Mouse (Mus musculus): ENCODE results near the gene Kiss1. TPM values are rescaled to one million over a fixed set of nuclear protein-coding genes. Genes with fewer than 3 reads are reported as not detected.

Kiss1 gene
- polyA plus RNA-seq, 1 experiment from 2014 or later: not detected

GRCm38 (mm10) chr1:133353371-133353809 is 31.7 kb downstream of the Kiss1 start:
- H3K36me3 ChIP-seq (replicated peaks; ENCODE audit: control insufficient read depth, insufficient read depth, low read depth, low read length): no peaks in the 10 kb centered on the region
- H3K27me3 ChIP-seq (ENCODE audit: control insufficient read depth, insufficient read depth, low read length): no peaks in the 10 kb centered on the region
- no peak overlapping the region for H3K4me2 ChIP-seq (ENCODE audit: low read depth, low read length)
- no peaks in the 10 kb centered on the region; the same call in 1 of the 2 replicates for H3K4me1 ChIP-seq (ENCODE audit: control insufficient read depth, insufficient read depth, low read length)
- ATAC-seq (replicated peaks; ENCODE audit: insufficient number of reproducible peaks, low FRiP score, low TSS enrichment, low read depth) (no peak), DNase-seq (ENCODE audit: low spot score) (peak; percentile 70)
- H3K9me3 ChIP-seq (replicated peaks; ENCODE audit: control insufficient read depth, low read length): no peaks in the 10 kb centered on the region
- WGBS: 55% methylated on average over 12 of the region's 12 CpGs
- H3K9ac ChIP-seq (replicated peaks; ENCODE audit: low read length): no peak overlapping the region
- no peak overlapping the region for H3K27ac ChIP-seq (replicated peaks; ENCODE audit: low read depth, low read length)
- H3K4me3 ChIP-seq (ENCODE audit: low read depth, low read length): no peak overlapping the region

GRCm38 (mm10) chr1:133355469-133355868 is 33.8 kb downstream of the Kiss1 start:
- Histone ChIP-seq H3K4me1 (ENCODE audit: control insufficient read depth, insufficient read depth, low read length) (no peaks in the 10 kb centered on the region; the same call in 1 of the 2 replicates), H3K4me3 (ENCODE audit: low read depth, low read length) (no peak overlapping the region), H3K27ac (replicated peaks; ENCODE audit: low read depth, low read length) (no peak overlapping the region), H3K9ac (replicated peaks; ENCODE audit: low read length) (no peak overlapping the region; the same call in 1 of the 2 replicates), H3K36me3 (replicated peaks; ENCODE audit: control insufficient read depth, insufficient read depth, low read depth, low read length) (no peaks in the 10 kb centered on the region), H3K9me3 (replicated peaks; ENCODE audit: control insufficient read depth, low read length) (no peaks in the 10 kb centered on the region), H3K4me2 (ENCODE audit: low read depth, low read length) (no peak overlapping the region), H3K27me3 (ENCODE audit: control insufficient read depth, insufficient read depth, low read length) (no peaks in the 10 kb centered on the region)
- ATAC-seq (replicated peaks; ENCODE audit: insufficient number of reproducible peaks, low FRiP score, low TSS enrichment, low read depth) (no peak), DNase-seq (ENCODE audit: low spot score) (no peak)
- 39% methylated on average over 5 of the region's 5 CpGs for WGBS

- Histone ChIP-seq H3K27me3 (ENCODE audit: control insufficient read depth, insufficient read depth, low read length) (no peaks in the 10 kb centered on the region), H3K27ac (replicated peaks; ENCODE audit: low read depth, low read length) (no peak overlapping the region), H3K36me3 (replicated peaks; ENCODE audit: control insufficient read depth, insufficient read depth, low read depth, low read length) (no peaks in the 10 kb centered on the region), H3K9me3 (replicated peaks; ENCODE audit: control insufficient read depth, low read length) (no peaks in the 10 kb centered on the region), H3K4me1 (ENCODE audit: control insufficient read depth, insufficient read depth, low read length) (no peaks in the 10 kb centered on the region; the same call in 1 of the 2 replicates), H3K4me2 (ENCODE audit: low read depth, low read length) (no peak overlapping the region), H3K4me3 (ENCODE audit: low read depth, low read length) (no peak overlapping the region), H3K9ac (replicated peaks; ENCODE audit: low read length) (no peak overlapping the region)
- no peak for DNase-seq (ENCODE audit: low spot score)
- no peak for ATAC-seq (replicated peaks; ENCODE audit: insufficient number of reproducible peaks, low FRiP score, low TSS enrichment, low read depth)
- 54% methylated on average over 15 of the region's 15 CpGs for WGBS
Measured at GRCm38 (mm10) chr1:133355912-133356311, 34.2 kb downstream of the Kiss1 start.

- Histone ChIP-seq H3K4me2 (ENCODE audit: low read depth, low read length) (no peak overlapping the region), H3K4me3 (ENCODE audit: low read depth, low read length) (no peak overlapping the region), H3K9me3 (replicated peaks; ENCODE audit: control insufficient read depth, low read length) (no peaks in the 10 kb centered on the region), H3K27me3 (ENCODE audit: control insufficient read depth, insufficient read depth, low read length) (no peaks in the 10 kb centered on the region), H3K9ac (replicated peaks; ENCODE audit: low read length) (no peak overlapping the region), H3K4me1 (ENCODE audit: control insufficient read depth, insufficient read depth, low read length) (no peaks in the 10 kb centered on the region; the same call in 1 of the 2 replicates), H3K27ac (replicated peaks; ENCODE audit: low read depth, low read length) (no peak overlapping the region), H3K36me3 (replicated peaks; ENCODE audit: control insufficient read depth, insufficient read depth, low read depth, low read length) (no peaks in the 10 kb centered on the region)
- ATAC-seq (replicated peaks; ENCODE audit: insufficient number of reproducible peaks, low FRiP score, low TSS enrichment, low read depth) (no peak), DNase-seq (ENCODE audit: low spot score) (no peak)
- 52% methylated on average over 8 of the region's 8 CpGs for WGBS
Measured at GRCm38 (mm10) chr1:133356330-133356729, 34.7 kb downstream of the Kiss1 start.

GRCm38 (mm10) chr1:133361006-133361405 is 39.3 kb downstream of the Kiss1 start:
- no peaks in the 10 kb centered on the region; the same call in 1 of the 2 replicates for H3K4me1 ChIP-seq (ENCODE audit: control insufficient read depth, insufficient read depth, low read length)
- no peak overlapping the region for H3K27ac ChIP-seq (replicated peaks; ENCODE audit: low read depth, low read length)
- no peak overlapping the region for H3K4me3 ChIP-seq (ENCODE audit: low read depth, low read length)
- no peaks in the 10 kb centered on the region for H3K9me3 ChIP-seq (replicated peaks; ENCODE audit: control insufficient read depth, low read length)
- WGBS: 88% methylated on average over 6 of the region's 6 CpGs
- peaks cover 21% of the 10 kb centered on the region for H3K27me3 ChIP-seq (ENCODE audit: control insufficient read depth, insufficient read depth, low read length)
- ATAC-seq (replicated peaks; ENCODE audit: insufficient number of reproducible peaks, low FRiP score, low TSS enrichment, low read depth): no peak
- no peak overlapping the region for H3K4me2 ChIP-seq (ENCODE audit: low read depth, low read length)
- H3K9ac ChIP-seq (replicated peaks; ENCODE audit: low read length): no peak overlapping the region
- no peaks in the 10 kb centered on the region for H3K36me3 ChIP-seq (replicated peaks; ENCODE audit: control insufficient read depth, insufficient read depth, low read depth, low read length)
- no peak for DNase-seq (ENCODE audit: low spot score)

- Histone ChIP-seq H3K27me3 (ENCODE audit: control insufficient read depth, insufficient read depth, low read length) (peaks cover 21% of the 10 kb centered on the region), H3K9me3 (replicated peaks; ENCODE audit: control insufficient read depth, low read length) (no peaks in the 10 kb centered on the region), H3K9ac (replicated peaks; ENCODE audit: low read length) (no peak overlapping the region), H3K36me3 (replicated peaks; ENCODE audit: control insufficient read depth, insufficient read depth, low read depth, low read length) (no peaks in the 10 kb centered on the region), H3K27ac (replicated peaks; ENCODE audit: low read depth, low read length) (no peak overlapping the region), H3K4me1 (ENCODE audit: control insufficient read depth, insufficient read depth, low read length) (no peaks in the 10 kb centered on the region; the same call in 1 of the 2 replicates), H3K4me3 (ENCODE audit: low read depth, low read length) (no peak overlapping the region), H3K4me2 (ENCODE audit: low read depth, low read length) (no peak overlapping the region)
- whole genome bisulfite sequencing: 85% methylated on average over 5 of the region's 5 CpGs
- DNase-seq (ENCODE audit: low spot score) (no peak), ATAC-seq (replicated peaks; ENCODE audit: insufficient number of reproducible peaks, low FRiP score, low TSS enrichment, low read depth) (no peak)
Measured at GRCm38 (mm10) chr1:133362103-133362502, 40.4 kb downstream of the Kiss1 start.

- Histone ChIP-seq H3K9me3 (replicated peaks; ENCODE audit: control insufficient read depth, low read length) (no peaks in the 10 kb centered on the region), H3K27me3 (ENCODE audit: control insufficient read depth, insufficient read depth, low read length) (peaks cover 21% of the 10 kb centered on the region), H3K36me3 (replicated peaks; ENCODE audit: control insufficient read depth, insufficient read depth, low read depth, low read length) (no peaks in the 10 kb centered on the region), H3K4me1 (ENCODE audit: control insufficient read depth, insufficient read depth, low read length) (peaks cover 9% of the 10 kb centered on the region), H3K4me3 (ENCODE audit: low read depth, low read length) (peak within 1 kb of the TSS; percentile 60), H3K9ac (replicated peaks; ENCODE audit: low read length) (peak within 1 kb of the TSS; percentile 48), H3K4me2 (ENCODE audit: low read depth, low read length) (peak within 1 kb of the TSS; percentile 97), H3K27ac (replicated peaks; ENCODE audit: low read depth, low read length) (no peak within 1 kb of the TSS)
- WGBS: under 1% methylated on average over 52 of the region's 52 CpGs
- ATAC-seq (replicated peaks; ENCODE audit: insufficient number of reproducible peaks, low FRiP score, low TSS enrichment, low read depth): peak; percentile 61
- DNase-seq (ENCODE audit: low spot score): peak; percentile 79
Measured at GRCm38 (mm10) chr1:133363276-133364021, 41.8 kb downstream of the Kiss1 start, which contains the start of gene Etnk2. Gene Etnk2, plus strand, starts transcription at chr1:133363572.

- Histone ChIP-seq H3K9ac (replicated peaks; ENCODE audit: low read length) (peak overlapping the region; percentile 48), H3K27ac (replicated peaks; ENCODE audit: low read depth, low read length) (no peak overlapping the region), H3K4me3 (ENCODE audit: low read depth, low read length) (peak overlapping the region; percentile 60), H3K9me3 (replicated peaks; ENCODE audit: control insufficient read depth, low read length) (no peaks in the 10 kb centered on the region), H3K4me1 (ENCODE audit: control insufficient read depth, insufficient read depth, low read length) (peaks cover 9% of the 10 kb centered on the region), H3K36me3 (replicated peaks; ENCODE audit: control insufficient read depth, insufficient read depth, low read depth, low read length) (no peaks in the 10 kb centered on the region), H3K27me3 (ENCODE audit: control insufficient read depth, insufficient read depth, low read length) (peaks cover 21% of the 10 kb centered on the region), H3K4me2 (ENCODE audit: low read depth, low read length) (peak overlapping the region; percentile 97)
- WGBS: 3% methylated on average over 27 of the region's 27 CpGs
- DNase-seq (ENCODE audit: low spot score) (no peak), ATAC-seq (replicated peaks; ENCODE audit: insufficient number of reproducible peaks, low FRiP score, low TSS enrichment, low read depth) (no peak)
Measured at GRCm38 (mm10) chr1:133364022-133364630, 42.5 kb downstream of the Kiss1 start.

All from embryonic facial prominence, embryonic 11.5 days (tissue).